Mouse (Mus musculus) spleen, adult 2 months (tissue): Measurements from ENCODE around the gene Gm49337.

ENCODE experiments used
- CTCF ChIP-seq: fragments of 200-500 bp; IDR thresholded peaks from 2 replicates; pipeline ENCODE4 v1.5.1; 2011; ENCODE audit warnings: mild to moderate bottlenecking, inconsistent platforms; ENCODE audit not compliant: insufficient read depth, insufficient read length, insufficient replicate concordance; ENCODE audit errors: extremely low read depth
- POLR2A ChIP-seq: fragments of 200-500 bp; IDR thresholded peaks from 2 replicates; pipeline ENCODE4 v1.6.1; 2011; ENCODE audit warnings: low read depth, low read length, inconsistent platforms

- TF ChIP-seq CTCF = no peak
- TF ChIP-seq POLR2A = no peak
These were observed at the start of gene Gm49337, which contains the start of gene 1700042G07Rik for GRCm38 (mm10) chr4:116173072-116173471.
